Mouse (Mus musculus): ENCODE data around the gene Txndc5. TPM values are rescaled to one million over a fixed set of nuclear protein-coding genes. Genes with fewer than 3 reads are reported as not detected.
A peak's percentile ranks its signal among the peaks of the same experiment; 100 is the strongest.

Txndc5 gene
- 80.6 and 87.0 TPM in 2 replicates for polyA plus RNA-seq (2015; fragmentation: Nextera tagmentation; extraction: Ambion mirVana)

GRCm38 (mm10) chr13:38528687-38529294 lies at the start of gene Txndc5:
TSS of gene Txndc5 (minus strand) at chr13:38528824.
- no peaks in the 10 kb centered on the region for H3K27me3 ChIP-seq (ENCODE audit: insufficient read depth, low read length)
- H3K4me3 ChIP-seq (ENCODE audit: low read depth, low read length): peak within 1 kb of the TSS; percentile 86
- 41% methylated on average over 9 of the region's 9 CpGs for WGBS (ENCODE audit: insufficient replicate concordance)
- peaks cover 26% of the 10 kb centered on the region for H3K4me1 ChIP-seq (ENCODE audit: insufficient read depth)
- H3K9ac ChIP-seq (replicated peaks): peak within 1 kb of the TSS; percentile 84
- peak within 1 kb of the TSS; percentile 98 for H3K4me2 ChIP-seq (ENCODE audit: low read depth, low read length)
- ATAC-seq (peak; percentile 53), DNase-seq (peak; percentile 40)
- H3K9me3 ChIP-seq (ENCODE audit: low read length): no peaks in the 10 kb centered on the region
- H3K27ac ChIP-seq (ENCODE audit: low read depth): peak within 1 kb of the TSS; percentile 95
- TF ChIP-seq CTCF (IDR thresholded peaks at IDR 0.05; ENCODE audit: low read depth) (no peak), EP300 (IDR thresholded peaks at IDR 0.05; ENCODE audit: low read depth) (no peak)
- no peaks in the 10 kb centered on the region for H3K36me3 ChIP-seq (replicated peaks; ENCODE audit: insufficient read depth, low read length)

GRCm38 (mm10) chr13:38574668-38575067 lies 46.0 kb upstream of the Txndc5 start:
- H3K9me3 ChIP-seq (ENCODE audit: low read length): no peaks in the 10 kb centered on the region
- TF ChIP-seq CTCF (IDR thresholded peaks at IDR 0.05; ENCODE audit: low read depth) (no peak), EP300 (IDR thresholded peaks at IDR 0.05; ENCODE audit: low read depth) (no peak)
- no peak overlapping the region for H3K4me3 ChIP-seq (ENCODE audit: low read depth, low read length)
- no peak overlapping the region for H3K27ac ChIP-seq (ENCODE audit: low read depth)
- H3K4me1 ChIP-seq (ENCODE audit: insufficient read depth): no peaks in the 10 kb centered on the region
- H3K9ac ChIP-seq (replicated peaks): no peak overlapping the region
- DNase-seq: no peak
- peaks cover 3% of the 10 kb centered on the region; the same call in 1 of the 2 replicates for H3K27me3 ChIP-seq (ENCODE audit: insufficient read depth, low read length)
- no peaks in the 10 kb centered on the region for H3K36me3 ChIP-seq (replicated peaks; ENCODE audit: insufficient read depth, low read length)
- no peak overlapping the region for H3K4me2 ChIP-seq (ENCODE audit: low read depth, low read length)
- 52% methylated on average over 3 of the region's 3 CpGs for WGBS (ENCODE audit: insufficient replicate concordance)
- no peak for ATAC-seq

- WGBS (ENCODE audit: insufficient replicate concordance): 74% methylated on average over 1 of the region's 1 CpGs
- H3K4me1 ChIP-seq (ENCODE audit: insufficient read depth): no peaks in the 10 kb centered on the region
- H3K27me3 ChIP-seq (ENCODE audit: insufficient read depth, low read length): peaks cover 3% of the 10 kb centered on the region; the same call in 1 of the 2 replicates
- no peak overlapping the region for H3K4me2 ChIP-seq (ENCODE audit: low read depth, low read length)
- H3K9ac ChIP-seq (replicated peaks): no peak overlapping the region
- no peaks in the 10 kb centered on the region for H3K36me3 ChIP-seq (replicated peaks; ENCODE audit: insufficient read depth, low read length)
- H3K9me3 ChIP-seq (ENCODE audit: low read length): no peaks in the 10 kb centered on the region
- H3K4me3 ChIP-seq (ENCODE audit: low read depth, low read length): no peak overlapping the region
- no peak for DNase-seq
- H3K27ac ChIP-seq (ENCODE audit: low read depth): no peak overlapping the region
- no peak for ATAC-seq
- no peak for TF ChIP-seq EP300 (IDR thresholded peaks at IDR 0.05; ENCODE audit: low read depth)
- TF ChIP-seq CTCF (IDR thresholded peaks at IDR 0.05; ENCODE audit: low read depth): no peak
Measured at GRCm38 (mm10) chr13:38573281-38573680, 44.7 kb upstream of the Txndc5 start.

- Histone ChIP-seq H3K27me3 (ENCODE audit: insufficient read depth, low read length) (no peaks in the 10 kb centered on the region), H3K4me1 (ENCODE audit: insufficient read depth) (no peaks in the 10 kb centered on the region), H3K4me2 (ENCODE audit: low read depth, low read length) (no peak overlapping the region), H3K9ac (replicated peaks) (no peak overlapping the region), H3K9me3 (ENCODE audit: low read length) (0 out of 2 replicates have a peak, but pooled peaks cover 3% of the 10 kb centered on the region), H3K36me3 (replicated peaks; ENCODE audit: insufficient read depth, low read length) (no peaks in the 10 kb centered on the region), H3K27ac (ENCODE audit: low read depth) (no peak overlapping the region), H3K4me3 (ENCODE audit: low read depth, low read length) (no peak overlapping the region)
- WGBS (ENCODE audit: insufficient replicate concordance): 52% methylated on average over 4 of the region's 4 CpGs
- DNase-seq: no peak
- ATAC-seq: no peak
- TF ChIP-seq CTCF (IDR thresholded peaks at IDR 0.05; ENCODE audit: low read depth): no peak
- no peak for TF ChIP-seq EP300 (IDR thresholded peaks at IDR 0.05; ENCODE audit: low read depth)
Measured at GRCm38 (mm10) chr13:38565245-38565644, 36.6 kb upstream of the Txndc5 start.

- Histone ChIP-seq H3K9me3 (ENCODE audit: low read length) (no peaks in the 10 kb centered on the region), H3K9ac (replicated peaks) (no peak overlapping the region), H3K4me2 (ENCODE audit: low read depth, low read length) (no peak overlapping the region), H3K4me3 (ENCODE audit: low read depth, low read length) (no peak overlapping the region), H3K36me3 (replicated peaks; ENCODE audit: insufficient read depth, low read length) (no peaks in the 10 kb centered on the region), H3K27me3 (ENCODE audit: insufficient read depth, low read length) (no peaks in the 10 kb centered on the region), H3K27ac (ENCODE audit: low read depth) (0 out of 2 replicates have a peak overlapping the region, but pooled peaks have one; percentile 29), H3K4me1 (ENCODE audit: insufficient read depth) (peaks cover 8% of the 10 kb centered on the region; the same call in 1 of the 2 replicates)
- 30% methylated on average over 11 of the region's 11 CpGs for WGBS (ENCODE audit: insufficient replicate concordance)
- DNase-seq: peak; percentile 48
- TF ChIP-seq EP300 (IDR thresholded peaks at IDR 0.05; ENCODE audit: low read depth): no peak
- TF ChIP-seq CTCF (IDR thresholded peaks at IDR 0.05; ENCODE audit: low read depth): no peak
- ATAC-seq: peak; percentile 84
Measured at GRCm38 (mm10) chr13:38554611-38555010, 26.0 kb upstream of the Txndc5 start.

GRCm38 (mm10) chr13:38554210-38554609 lies 25.6 kb upstream of the Txndc5 start:
- WGBS (ENCODE audit: insufficient replicate concordance): 39% methylated on average over 3 of the region's 3 CpGs

More at GRCm38 (mm10) chr13:38554210-38554609, 25.6 kb upstream of the Txndc5 start:
- peak; percentile 15; the same call in 1 of the 2 replicates for ATAC-seq
- H3K4me1 ChIP-seq (ENCODE audit: insufficient read depth): peaks cover 8% of the 10 kb centered on the region; the same call in 1 of the 2 replicates
- TF ChIP-seq EP300 (IDR thresholded peaks at IDR 0.05; ENCODE audit: low read depth) (no peak), CTCF (IDR thresholded peaks at IDR 0.05; ENCODE audit: low read depth) (no peak)
- H3K27ac ChIP-seq (ENCODE audit: low read depth): 0 out of 2 replicates have a peak overlapping the region, but pooled peaks have one; percentile 29
- no peaks in the 10 kb centered on the region for H3K9me3 ChIP-seq (ENCODE audit: low read length)
- no peaks in the 10 kb centered on the region for H3K27me3 ChIP-seq (ENCODE audit: insufficient read depth, low read length)
- no peak for DNase-seq
- H3K36me3 ChIP-seq (replicated peaks; ENCODE audit: insufficient read depth, low read length): no peaks in the 10 kb centered on the region
- no peak overlapping the region for H3K9ac ChIP-seq (replicated peaks)
- H3K4me2 ChIP-seq (ENCODE audit: low read depth, low read length): no peak overlapping the region
- H3K4me3 ChIP-seq (ENCODE audit: low read depth, low read length): no peak overlapping the region

All from liver, postnatal 0 days (tissue).